Mouse (Mus musculus): ENCODE results near the gene Rab3c. TPM values are rescaled to one million over a fixed set of nuclear protein-coding genes. Genes with fewer than 3 reads are reported as not detected.

The Rab3c gene
- polyA plus RNA-seq, 1 experiment from 2014 or later: 275 TPM

- Histone ChIP-seq H3K4me2 (no peak overlapping the region), H3K9ac (no peak overlapping the region), H3K4me1 (no peaks in the 10 kb centered on the region), H3K27ac (peak overlapping the region; percentile 20; the same call in 1 of the 2 replicates), H3K27me3 (replicated peaks) (no peaks in the 10 kb centered on the region), H3K9me3 (no peaks in the 10 kb centered on the region), H3K36me3 (replicated peaks) (no peaks in the 10 kb centered on the region), H3K4me3 (no peak overlapping the region)
- no peak for ATAC-seq (replicated peaks)
- WGBS: 40% methylated on average over 6 of the region's 6 CpGs
Observed at GRCm38 (mm10) chr13:110031886-110032285, 248.9 kb downstream of the Rab3c start.

- H3K9me3 ChIP-seq: no peaks in the 10 kb centered on the region
- ATAC-seq (replicated peaks): no peak
- no peaks in the 10 kb centered on the region for H3K4me1 ChIP-seq
- no peak overlapping the region for H3K4me3 ChIP-seq
- H3K9ac ChIP-seq: no peak overlapping the region
- no peaks in the 10 kb centered on the region for H3K27me3 ChIP-seq (replicated peaks)
- H3K4me2 ChIP-seq: no peak overlapping the region
- no peak overlapping the region for H3K27ac ChIP-seq
- WGBS: 82% methylated on average over 8 of the region's 8 CpGs
- no peaks in the 10 kb centered on the region for H3K36me3 ChIP-seq (replicated peaks)
Observed at GRCm38 (mm10) chr13:110031061-110031460, 249.7 kb downstream of the Rab3c start.

- WGBS: 76% methylated on average over 10 of the region's 10 CpGs
- no peaks in the 10 kb centered on the region for H3K9me3 ChIP-seq
- H3K4me2 ChIP-seq: no peak overlapping the region
- no peak for ATAC-seq (replicated peaks)
- H3K27me3 ChIP-seq (replicated peaks): no peaks in the 10 kb centered on the region
- no peak overlapping the region for H3K4me3 ChIP-seq
- H3K27ac ChIP-seq: no peak overlapping the region
- peaks cover 6% of the 10 kb centered on the region for H3K4me1 ChIP-seq
- H3K36me3 ChIP-seq (replicated peaks): no peaks in the 10 kb centered on the region
- H3K9ac ChIP-seq: no peak overlapping the region
Observed at GRCm38 (mm10) chr13:110024381-110025161, 256.2 kb downstream of the Rab3c start.

GRCm38 (mm10) chr13:110023031-110023430 is 257.8 kb downstream of the Rab3c start:
- Histone ChIP-seq H3K9ac (no peak overlapping the region), H3K27ac (no peak overlapping the region), H3K4me1 (peaks cover 18% of the 10 kb centered on the region), H3K36me3 (replicated peaks) (no peaks in the 10 kb centered on the region), H3K4me3 (no peak overlapping the region), H3K4me2 (no peak overlapping the region), H3K27me3 (replicated peaks) (no peaks in the 10 kb centered on the region), H3K9me3 (no peaks in the 10 kb centered on the region)
- no peak for ATAC-seq (replicated peaks)
- WGBS: 87% methylated on average over 5 of the region's 5 CpGs

GRCm38 (mm10) chr13:110019774-110020173 is 261.0 kb downstream of the Rab3c start:
- Histone ChIP-seq H3K4me1 (peaks cover 18% of the 10 kb centered on the region), H3K27me3 (replicated peaks) (no peaks in the 10 kb centered on the region), H3K27ac (peak overlapping the region; percentile 88; the same call in 1 of the 2 replicates), H3K4me2 (peak overlapping the region; percentile 90), H3K9ac (peak overlapping the region; percentile 58; the same call in 1 of the 2 replicates), H3K36me3 (replicated peaks) (no peaks in the 10 kb centered on the region), H3K4me3 (peak overlapping the region; percentile 43), H3K9me3 (no peaks in the 10 kb centered on the region)
- 30% methylated on average over 9 of the region's 9 CpGs for WGBS
- peak; percentile 38 for ATAC-seq (replicated peaks)

GRCm38 (mm10) chr13:110018941-110019743 is 261.7 kb downstream of the Rab3c start:
- Histone ChIP-seq H3K9me3 (no peaks in the 10 kb centered on the region), H3K9ac (peak overlapping the region; percentile 58), H3K4me1 (peaks cover 18% of the 10 kb centered on the region), H3K36me3 (replicated peaks) (no peaks in the 10 kb centered on the region), H3K27ac (peak overlapping the region; percentile 88), H3K4me2 (peak overlapping the region; percentile 90), H3K4me3 (peak overlapping the region; percentile 43), H3K27me3 (replicated peaks) (no peaks in the 10 kb centered on the region)
- peak; percentile 81 for ATAC-seq (replicated peaks)
- WGBS: 2% methylated on average over 20 of the region's 20 CpGs

GRCm38 (mm10) chr13:110018431-110018901 is 262.3 kb downstream of the Rab3c start:
- Histone ChIP-seq H3K4me3 (peak overlapping the region; percentile 43), H3K36me3 (replicated peaks) (no peaks in the 10 kb centered on the region), H3K27ac (peak overlapping the region; percentile 88), H3K4me2 (peak overlapping the region; percentile 90), H3K4me1 (peaks cover 18% of the 10 kb centered on the region), H3K9ac (peak overlapping the region; percentile 58), H3K27me3 (replicated peaks) (no peaks in the 10 kb centered on the region), H3K9me3 (no peaks in the 10 kb centered on the region)
- under 1% methylated on average over 17 of the region's 17 CpGs for WGBS
- ATAC-seq (replicated peaks): peak; percentile 83

GRCm38 (mm10) chr13:110012029-110012428 is 268.8 kb downstream of the Rab3c start:
- Histone ChIP-seq H3K4me1 (peaks cover 35% of the 10 kb centered on the region), H3K27me3 (replicated peaks) (no peaks in the 10 kb centered on the region), H3K27ac (peak overlapping the region; percentile 51; the same call in 1 of the 2 replicates), H3K4me2 (no peak overlapping the region), H3K9ac (no peak overlapping the region), H3K36me3 (replicated peaks) (no peaks in the 10 kb centered on the region), H3K4me3 (no peak overlapping the region), H3K9me3 (no peaks in the 10 kb centered on the region)
- 53% methylated on average over 4 of the region's 4 CpGs for WGBS
- peak; percentile 59 for ATAC-seq (replicated peaks)

GRCm38 (mm10) chr13:110010876-110011275 is 269.9 kb downstream of the Rab3c start:
- WGBS: 46% methylated on average over 6 of the region's 6 CpGs
- Histone ChIP-seq H3K9ac (no peak overlapping the region), H3K4me1 (peaks cover 35% of the 10 kb centered on the region), H3K27ac (peak overlapping the region; percentile 51; the same call in 1 of the 2 replicates), H3K9me3 (no peaks in the 10 kb centered on the region), H3K36me3 (replicated peaks) (no peaks in the 10 kb centered on the region), H3K4me2 (no peak overlapping the region), H3K4me3 (no peak overlapping the region), H3K27me3 (replicated peaks) (no peaks in the 10 kb centered on the region)
- ATAC-seq (replicated peaks): no peak

GRCm38 (mm10) chr13:110008539-110008938 is 272.3 kb downstream of the Rab3c start:
- WGBS: 14% methylated on average over 8 of the region's 8 CpGs
- H3K27me3 ChIP-seq (replicated peaks): no peaks in the 10 kb centered on the region

GRCm38 (mm10) chr13:110006106-110006781 is 274.6 kb downstream of the Rab3c start:
- 59% methylated on average over 21 of the region's 21 CpGs for WGBS

More at GRCm38 (mm10) chr13:110008539-110008938, 272.3 kb downstream of the Rab3c start:
- Histone ChIP-seq H3K4me2 (peak overlapping the region; percentile 12), H3K27ac (peak overlapping the region; percentile 73), H3K4me1 (peaks cover 35% of the 10 kb centered on the region), H3K4me3 (no peak overlapping the region), H3K36me3 (replicated peaks) (no peaks in the 10 kb centered on the region), H3K9ac (no peak overlapping the region), H3K9me3 (no peaks in the 10 kb centered on the region)
- ATAC-seq (replicated peaks): peak; percentile 89

More at GRCm38 (mm10) chr13:110006106-110006781, 274.6 kb downstream of the Rab3c start:
- Histone ChIP-seq H3K4me3 (no peak overlapping the region), H3K9ac (no peak overlapping the region), H3K27me3 (replicated peaks) (no peaks in the 10 kb centered on the region), H3K4me2 (no peak overlapping the region), H3K36me3 (replicated peaks) (no peaks in the 10 kb centered on the region), H3K9me3 (no peaks in the 10 kb centered on the region), H3K4me1 (peaks cover 24% of the 10 kb centered on the region), H3K27ac (no peak overlapping the region)
- no peak for ATAC-seq (replicated peaks)

All from midbrain, embryonic 15.5 days (tissue).